Mouse (Mus musculus) heart, postnatal 0 days (tissue): ENCODE measurements at regions not wholly inside any gene's neighbourhood (a gene's known extent, or its start where the extent isn't known, plus 50 kb on each side); places are given as distances from the start of the nearest gene placed in this dataset.

Experiments used
- CTCF ChIP-seq: IDR thresholded peaks from 2 replicates; pipeline ENCODE4 v1.5.1; 2016; ENCODE audit warnings: antibody characterized with exemption, control low read depth, low read depth
- EP300 ChIP-seq: IDR thresholded peaks from 2 replicates; pipeline ENCODE4 v1.6.1; 2016; ENCODE audit warnings: antibody characterized with exemption, low read depth

GRCm38 (mm10) chr7:79222626-79223335, 50.2 kb upstream of the Abhd2 start:
- TF ChIP-seq CTCF (no peak), EP300 (no peak)
